Mouse (Mus musculus) heart, embryonic 15.5 days (tissue): ENCODE measurements around the gene Bag2. TPM values are rescaled to one million over a fixed set of nuclear protein-coding genes. Genes with fewer than 3 reads are reported as not detected.
"Not testable (repeated sequence)": the region's sequence is repeated elsewhere in the genome, so short reads cannot be mapped to it uniquely, and the experiment has no call there.

Experiments
- ATAC-seq: fragments of 200-750 bp; cut with Nextera tagmentation; replicated peaks from 2 replicates; pipeline ENCODE4 v1.8.0; 2017; ENCODE audit warnings: low read depth, moderate TSS enrichment; ENCODE audit not compliant: insufficient number of reproducible peaks, insufficient read depth, low FRiP score
- H3K27ac ChIP-seq: fragments of 300-500 bp; sonication (generic); 2 replicates; pipeline ENCODE4 v1.5.1; 2015; ENCODE audit warnings: mild to moderate bottlenecking, inconsistent platforms
- H3K27me3 ChIP-seq: fragments of 300-500 bp; sonication (generic); 2 replicates; pipeline ENCODE4 v1.6.1; 2015; ENCODE audit warnings: inconsistent platforms
- H3K36me3 ChIP-seq: fragments of 300-500 bp; sonication (generic); 2 replicates; pipeline ENCODE4 v1.6.1; 2015; ENCODE audit warnings: mild to moderate bottlenecking, inconsistent platforms
- H3K4me1 ChIP-seq: fragments of 300-500 bp; sonication (generic); replicated peaks from 2 replicates; pipeline ENCODE4 v1.6.1; 2015; ENCODE audit warnings: inconsistent platforms
- H3K4me2 ChIP-seq: fragments of 300-500 bp; sonication (generic); 2 replicates; pipeline ENCODE4 v1.6.1; 2015; ENCODE audit warnings: inconsistent platforms, mild to moderate bottlenecking, moderate library complexity
- H3K4me3 ChIP-seq: fragments of 300-500 bp; sonication (generic); 2 replicates; pipeline ENCODE4 v1.5.1; 2015; ENCODE audit warnings: mild to moderate bottlenecking, inconsistent platforms
- H3K9ac ChIP-seq: fragments of 300-500 bp; sonication (generic); 2 replicates; pipeline ENCODE4 v1.6.1; 2015; ENCODE audit warnings: mild to moderate bottlenecking, inconsistent platforms
- H3K9me3 ChIP-seq: fragments of 300-500 bp; sonication (generic); replicated peaks from 2 replicates; pipeline ENCODE4 v1.6.1; 2016; ENCODE audit warnings: inconsistent platforms
- WGBS: fragments of 180-500 bp; shearing (Covaris S2); methylation state at CpG from one replicate; pipeline ENCODE4 v1.1.7; 2015; ENCODE audit warnings: mixed read lengths; 5-methylcytosine and 5-hydroxymethylcytosine counted together
- polyA plus RNA-seq: library from polyadenylated mRNA; unstranded; fragments of >200 nt; fragmentation: Nextera tagmentation; extraction: Ambion mirVana; gene quantifications from 2 replicates; pipeline ENCODE4 v1.2.1, GENCODE M21; 2015

The Bag2 gene
- polyA plus RNA-seq, 1 experiment from 2014 or later: 76.3 TPM

GRCm38 (mm10) chr1:33749709-33750108 lies 7.9 kb downstream of the Bag2 start:
- Histone ChIP-seq H3K4me1 (peaks cover 11% of the 10 kb centered on the region; the same call in 1 of the 2 replicates), H3K36me3 (peaks cover 17% of the 10 kb centered on the region; the same call in 1 of the 2 replicates)
- H3K9ac ChIP-seq, H3K27me3 ChIP-seq, H3K9me3 ChIP-seq, H3K27ac ChIP-seq, H3K4me3 ChIP-seq, ATAC-seq, H3K4me2 ChIP-seq: not testable (repeated sequence)
- WGBS: 92% methylated on average over 4 of the region's 4 CpGs

- WGBS: 95% methylated on average over 11 of the region's 11 CpGs
These were observed 8.5 kb downstream of the Bag2 start for GRCm38 (mm10) chr1:33749109-33749508.

GRCm38 (mm10) chr1:33745901-33746300 lies 11.7 kb downstream of the Bag2 start:
- WGBS: 93% methylated on average over 4 of the region's 4 CpGs
- H3K36me3 ChIP-seq: peaks cover 22% of the 10 kb centered on the region; the same call in 1 of the 2 replicates

More at GRCm38 (mm10) chr1:33749109-33749508, 8.5 kb downstream of the Bag2 start:
- H3K9me3 ChIP-seq: no peaks in the 10 kb centered on the region
- no peak for ATAC-seq
- peaks cover 11% of the 10 kb centered on the region; the same call in 1 of the 2 replicates for H3K4me1 ChIP-seq
- no peak overlapping the region for H3K4me3 ChIP-seq
- peaks cover 17% of the 10 kb centered on the region; the same call in 1 of the 2 replicates for H3K36me3 ChIP-seq
- no peaks in the 10 kb centered on the region for H3K27me3 ChIP-seq
- no peak overlapping the region for H3K9ac ChIP-seq
- no peak overlapping the region for H3K27ac ChIP-seq
- H3K4me2 ChIP-seq: no peak overlapping the region

GRCm38 (mm10) chr1:33744815-33745214 lies 12.8 kb downstream of the Bag2 start:
- not testable (repeated sequence) for ATAC-seq, H3K4me1 ChIP-seq, H3K27ac ChIP-seq, H3K4me3 ChIP-seq, H3K9me3 ChIP-seq, H3K4me2 ChIP-seq, H3K27me3 ChIP-seq, H3K9ac ChIP-seq
- WGBS: 87% methylated on average over 9 of the region's 9 CpGs
- H3K36me3 ChIP-seq: peaks cover 27% of the 10 kb centered on the region; the same call in 1 of the 2 replicates

More at GRCm38 (mm10) chr1:33745901-33746300, 11.7 kb downstream of the Bag2 start:
- Histone ChIP-seq H3K4me2 (no peak overlapping the region), H3K4me1 (0 out of 2 replicates have a peak, but pooled peaks cover 6% of the 10 kb centered on the region), H3K4me3 (no peak overlapping the region), H3K27me3 (no peaks in the 10 kb centered on the region), H3K9ac (no peak overlapping the region), H3K9me3 (no peaks in the 10 kb centered on the region), H3K27ac (no peak overlapping the region)
- no peak for ATAC-seq

GRCm38 (mm10) chr1:33742903-33743302 lies 14.7 kb downstream of the Bag2 start:
- ATAC-seq: no peak
- peaks cover 31% of the 10 kb centered on the region; the same call in 1 of the 2 replicates for H3K36me3 ChIP-seq
- 20% methylated on average over 8 of the region's 8 CpGs for WGBS

GRCm38 (mm10) chr1:33739302-33739701 lies 18.3 kb downstream of the Bag2 start:
- Histone ChIP-seq H3K4me3 (no peak overlapping the region), H3K9ac (no peak overlapping the region), H3K36me3 (peaks cover 25% of the 10 kb centered on the region), H3K4me2 (no peak overlapping the region), H3K4me1 (no peaks in the 10 kb centered on the region), H3K9me3 (no peaks in the 10 kb centered on the region), H3K27ac (no peak overlapping the region), H3K27me3 (no peaks in the 10 kb centered on the region)
- no peak for ATAC-seq
- WGBS: 26% methylated on average over 12 of the region's 12 CpGs

More at GRCm38 (mm10) chr1:33742903-33743302, 14.7 kb downstream of the Bag2 start:
- Histone ChIP-seq H3K27ac (no peak overlapping the region), H3K9ac (no peak overlapping the region), H3K4me1 (0 out of 2 replicates have a peak, but pooled peaks cover 6% of the 10 kb centered on the region), H3K4me3 (no peak overlapping the region), H3K9me3 (no peaks in the 10 kb centered on the region), H3K4me2 (no peak overlapping the region), H3K27me3 (no peaks in the 10 kb centered on the region)

GRCm38 (mm10) chr1:33738681-33739278 lies 18.8 kb downstream of the Bag2 start:
- no peak overlapping the region for H3K4me2 ChIP-seq
- H3K9me3 ChIP-seq: no peaks in the 10 kb centered on the region
- no peaks in the 10 kb centered on the region for H3K27me3 ChIP-seq
- no peak overlapping the region for H3K4me3 ChIP-seq
- 81% methylated on average over 11 of the region's 11 CpGs for WGBS
- no peaks in the 10 kb centered on the region for H3K4me1 ChIP-seq
- no peak for ATAC-seq
- peaks cover 25% of the 10 kb centered on the region for H3K36me3 ChIP-seq
- H3K9ac ChIP-seq: no peak overlapping the region
- H3K27ac ChIP-seq: no peak overlapping the region

- Histone ChIP-seq H3K9me3 (no peaks in the 10 kb centered on the region), H3K4me3 (no peak overlapping the region), H3K27ac (no peak overlapping the region), H3K9ac (no peak overlapping the region), H3K4me2 (no peak overlapping the region), H3K36me3 (peaks cover 25% of the 10 kb centered on the region), H3K4me1 (no peaks in the 10 kb centered on the region), H3K27me3 (no peaks in the 10 kb centered on the region)
- 93% methylated on average over 11 of the region's 11 CpGs for WGBS
- no peak for ATAC-seq
These were observed 19.3 kb downstream of the Bag2 start for GRCm38 (mm10) chr1:33738281-33738680.

- ATAC-seq: no peak
- no peaks in the 10 kb centered on the region for H3K27me3 ChIP-seq
- peaks cover 12% of the 10 kb centered on the region for H3K36me3 ChIP-seq
- 74% methylated on average over 5 of the region's 5 CpGs for WGBS
- no peak overlapping the region for H3K9ac ChIP-seq
- H3K9me3 ChIP-seq: no peaks in the 10 kb centered on the region
- no peak overlapping the region for H3K4me2 ChIP-seq
- no peak overlapping the region for H3K27ac ChIP-seq
- H3K4me3 ChIP-seq: no peak overlapping the region
- H3K4me1 ChIP-seq: no peaks in the 10 kb centered on the region
These were observed 23.5 kb downstream of the Bag2 start for GRCm38 (mm10) chr1:33734001-33734685.

GRCm38 (mm10) chr1:33733044-33733443 lies 24.6 kb downstream of the Bag2 start:
- Histone ChIP-seq H3K4me1 (no peaks in the 10 kb centered on the region), H3K9me3 (no peaks in the 10 kb centered on the region), H3K27ac (no peak overlapping the region), H3K9ac (no peak overlapping the region), H3K4me3 (no peak overlapping the region), H3K27me3 (no peaks in the 10 kb centered on the region), H3K36me3 (peaks cover 15% of the 10 kb centered on the region), H3K4me2 (no peak overlapping the region)
- ATAC-seq: no peak
- WGBS: 85% methylated on average over 9 of the region's 9 CpGs

- H3K9me3 ChIP-seq: no peaks in the 10 kb centered on the region
- no peak overlapping the region for H3K4me3 ChIP-seq
- no peak for ATAC-seq
- no peak overlapping the region for H3K4me2 ChIP-seq
- WGBS: 88% methylated on average over 5 of the region's 5 CpGs
- peaks cover 48% of the 10 kb centered on the region for H3K36me3 ChIP-seq
- H3K27ac ChIP-seq: no peak overlapping the region
- no peaks in the 10 kb centered on the region for H3K27me3 ChIP-seq
- no peak overlapping the region for H3K9ac ChIP-seq
- H3K4me1 ChIP-seq: peaks cover 4% of the 10 kb centered on the region
These were observed 32.5 kb downstream of the Bag2 start for GRCm38 (mm10) chr1:33725086-33725485.
